Mouse (Mus musculus) embryonic facial prominence, embryonic 15.5 days (tissue): ENCODE results near the gene Gm13285. TPM values are rescaled to one million over a fixed set of nuclear protein-coding genes. Genes with fewer than 3 reads are reported as not detected.
A peak's percentile ranks its signal among the peaks of the same experiment; 100 is the strongest.
"Not testable (repeated sequence)": the region's sequence is repeated elsewhere in the genome, so short reads cannot be mapped to it uniquely, and the experiment has no call there.

Source experiments
- ATAC-seq: fragments of 200-750 bp; cut with Nextera tagmentation; 2 replicates; pipeline ENCODE4 v1.8.0; 2017; ENCODE audit warnings: low read depth, moderate TSS enrichment; ENCODE audit not compliant: insufficient number of reproducible peaks, low FRiP score, low TSS enrichment
- H3K27ac ChIP-seq: fragments of 300-500 bp; sonication (generic); replicated peaks from 2 replicates; pipeline ENCODE4 v1.5.1; 2015; ENCODE audit warnings: mild to moderate bottlenecking, inconsistent platforms
- H3K27me3 ChIP-seq: fragments of 300-500 bp; sonication (generic); 2 replicates; pipeline ENCODE4 v1.6.1; 2015; ENCODE audit warnings: inconsistent platforms
- H3K36me3 ChIP-seq: fragments of 300-500 bp; sonication (generic); 2 replicates; pipeline ENCODE4 v1.6.1; 2015; ENCODE audit warnings: mild to moderate bottlenecking, inconsistent platforms
- H3K4me1 ChIP-seq: fragments of 300-500 bp; sonication (generic); 2 replicates; pipeline ENCODE4 v1.6.1; 2015; ENCODE audit warnings: inconsistent platforms
- H3K4me2 ChIP-seq: fragments of 300-500 bp; sonication (generic); replicated peaks from 2 replicates; pipeline ENCODE4 v1.6.1; 2015; ENCODE audit warnings: mild to moderate bottlenecking, inconsistent platforms
- H3K4me3 ChIP-seq: fragments of 300-500 bp; sonication (generic); replicated peaks from 2 replicates; pipeline ENCODE4 v1.5.1; 2015; ENCODE audit warnings: mild to moderate bottlenecking, inconsistent platforms
- H3K9ac ChIP-seq: fragments of 300-500 bp; sonication (generic); 2 replicates; pipeline ENCODE4 v1.6.1; 2015; ENCODE audit warnings: inconsistent platforms
- H3K9me3 ChIP-seq: fragments of 300-500 bp; sonication (generic); replicated peaks from 2 replicates; pipeline ENCODE4 v1.6.1; 2016; ENCODE audit warnings: inconsistent platforms
- WGBS: fragments of 180-500 bp; shearing (Covaris S2); methylation state at CpG from one replicate; pipeline ENCODE4 v1.1.7; 2015; 5-methylcytosine and 5-hydroxymethylcytosine counted together
- polyA plus RNA-seq: library from polyadenylated mRNA; unstranded; fragments of >200 nt; fragmentation: Nextera tagmentation; extraction: Ambion mirVana; gene quantifications from 2 replicates; pipeline ENCODE4 v1.2.1, GENCODE M21; 2015

The Gm13285 gene
- polyA plus RNA-seq, 1 experiment from 2014 or later: 1.7 TPM

- not testable (repeated sequence) for H3K9ac ChIP-seq, ATAC-seq, H3K27me3 ChIP-seq, H3K9me3 ChIP-seq, H3K36me3 ChIP-seq, H3K27ac ChIP-seq, H3K4me2 ChIP-seq, H3K4me3 ChIP-seq, H3K4me1 ChIP-seq
- no CpG with 5 or more reads among the region's 32 CpGs for WGBS
Measured at GRCm38 (mm10) chr4:88773534-88773933, 25.9 kb upstream of the Gm13285 start, which contains the start of gene Gm13290. Gene Gm13290, plus strand, starts transcription at chr4:88773834.

- WGBS: no CpG with 5 or more reads among the region's 29 CpGs
- not testable (repeated sequence) for H3K4me3 ChIP-seq, H3K4me1 ChIP-seq, H3K9ac ChIP-seq, H3K36me3 ChIP-seq, H3K4me2 ChIP-seq, ATAC-seq, H3K9me3 ChIP-seq, H3K27ac ChIP-seq, H3K27me3 ChIP-seq
Measured at GRCm38 (mm10) chr4:88776622-88777021, 22.8 kb upstream of the Gm13285 start, which contains the start of gene Gm13289. Gene Gm13289, plus strand, starts transcription at chr4:88776922.

GRCm38 (mm10) chr4:88779550-88779949 lies 19.9 kb upstream of the Gm13285 start, which contains the start of gene Gm13272:
Gene Gm13272, plus strand, starts transcription at chr4:88779850.
- H3K9ac ChIP-seq, H3K4me2 ChIP-seq, H3K27me3 ChIP-seq, H3K4me1 ChIP-seq, ATAC-seq, H3K9me3 ChIP-seq, H3K36me3 ChIP-seq, H3K27ac ChIP-seq, H3K4me3 ChIP-seq: not testable (repeated sequence)
- WGBS: no CpG with 5 or more reads among the region's 29 CpGs

- not testable (repeated sequence) for H3K4me1 ChIP-seq, H3K36me3 ChIP-seq, H3K27ac ChIP-seq, H3K9ac ChIP-seq, H3K9me3 ChIP-seq, H3K27me3 ChIP-seq, H3K4me3 ChIP-seq, H3K4me2 ChIP-seq, ATAC-seq
- 47% methylated on average over 16 of the region's 18 CpGs for WGBS
Measured at GRCm38 (mm10) chr4:88780320-88780719, 19.1 kb upstream of the Gm13285 start.

GRCm38 (mm10) chr4:88781831-88782230 lies 17.6 kb upstream of the Gm13285 start, which contains the start of gene Ifnz:
Gene Ifnz, plus strand, starts transcription at chr4:88782131.
- not testable (repeated sequence) for H3K36me3 ChIP-seq, ATAC-seq, H3K4me1 ChIP-seq, H3K27me3 ChIP-seq, H3K9ac ChIP-seq, H3K9me3 ChIP-seq
- H3K4me2 ChIP-seq: peak within 1 kb of the TSS; percentile 39
- H3K27ac ChIP-seq: peak within 1 kb of the TSS; percentile 68
- peak within 1 kb of the TSS; percentile 28 for H3K4me3 ChIP-seq
- 13% methylated on average over 4 of the region's 7 CpGs for WGBS

GRCm38 (mm10) chr4:88782335-88782734 lies 17.1 kb upstream of the Gm13285 start:
- Histone ChIP-seq H3K4me3 (peak overlapping the region; percentile 28), H3K4me2 (peak overlapping the region; percentile 39), H3K27ac (peak overlapping the region; percentile 68)
- H3K27me3 ChIP-seq, ATAC-seq, H3K9ac ChIP-seq, H3K9me3 ChIP-seq, H3K4me1 ChIP-seq, H3K36me3 ChIP-seq: not testable (repeated sequence)
- 0% methylated on average over 3 of the region's 31 CpGs for WGBS

- not testable (repeated sequence) for H3K4me3 ChIP-seq, H3K27ac ChIP-seq, H3K9ac ChIP-seq, H3K4me2 ChIP-seq, H3K27me3 ChIP-seq, H3K36me3 ChIP-seq, H3K9me3 ChIP-seq, H3K4me1 ChIP-seq, ATAC-seq
- no CpG with 5 or more reads among the region's 27 CpGs for WGBS
Measured at GRCm38 (mm10) chr4:88785409-88785808, 14.1 kb upstream of the Gm13285 start, which contains the start of gene Gm13276. Gene Gm13276, plus strand, starts transcription at chr4:88785709.

GRCm38 (mm10) chr4:88788402-88788801 lies 11.1 kb upstream of the Gm13285 start, which contains the start of gene Gm13277:
Gene Gm13277, plus strand, starts transcription at chr4:88788632.
- not testable (repeated sequence) for H3K4me3 ChIP-seq, H3K4me2 ChIP-seq, H3K9me3 ChIP-seq, H3K4me1 ChIP-seq, H3K27me3 ChIP-seq, ATAC-seq, H3K36me3 ChIP-seq, H3K9ac ChIP-seq, H3K27ac ChIP-seq
- 0% methylated on average over 4 of the region's 28 CpGs for WGBS

- not testable (repeated sequence) for H3K4me3 ChIP-seq, H3K4me1 ChIP-seq, H3K9ac ChIP-seq, H3K36me3 ChIP-seq, ATAC-seq, H3K9me3 ChIP-seq, H3K4me2 ChIP-seq, H3K27me3 ChIP-seq, H3K27ac ChIP-seq
- WGBS: no CpG with 5 or more reads among the region's 28 CpGs
Measured at GRCm38 (mm10) chr4:88791250-88791649, 8.2 kb upstream of the Gm13285 start, which contains the start of gene Gm13278. Gene Gm13278, plus strand, starts transcription at chr4:88791550.

- not testable (repeated sequence) for H3K4me3 ChIP-seq, H3K4me2 ChIP-seq, H3K27ac ChIP-seq, H3K4me1 ChIP-seq, H3K36me3 ChIP-seq, ATAC-seq, H3K27me3 ChIP-seq, H3K9ac ChIP-seq, H3K9me3 ChIP-seq
- 0% methylated on average over 9 of the region's 52 CpGs for WGBS
Measured at GRCm38 (mm10) chr4:88793936-88794675, 5.4 kb upstream of the Gm13285 start, which contains the start of gene Gm13275. Gene Gm13275, plus strand, starts transcription at chr4:88794487.

GRCm38 (mm10) chr4:88797097-88797496 lies 2.4 kb upstream of the Gm13285 start, which contains the start of gene Gm13279:
Gene Gm13279, plus strand, starts transcription at chr4:88797397.
- ATAC-seq, H3K4me3 ChIP-seq, H3K4me1 ChIP-seq, H3K27me3 ChIP-seq, H3K9me3 ChIP-seq, H3K27ac ChIP-seq, H3K36me3 ChIP-seq, H3K4me2 ChIP-seq, H3K9ac ChIP-seq: not testable (repeated sequence)
- no CpG with 5 or more reads among the region's 28 CpGs for WGBS

GRCm38 (mm10) chr4:88802954-88803353 lies 3.5 kb downstream of the Gm13285 start, which contains the start of gene Gm13287:
Gene Gm13287, plus strand, starts transcription at chr4:88803254.
- H3K9me3 ChIP-seq, H3K27ac ChIP-seq, H3K36me3 ChIP-seq, H3K4me2 ChIP-seq, H3K9ac ChIP-seq, H3K4me1 ChIP-seq, H3K27me3 ChIP-seq, H3K4me3 ChIP-seq, ATAC-seq: not testable (repeated sequence)
- no CpG with 5 or more reads among the region's 29 CpGs for whole genome bisulfite sequencing
